Mouse (Mus musculus) midbrain, embryonic 12.5 days (tissue): ENCODE data around the gene Capg. TPM values are rescaled to one million over a fixed set of nuclear protein-coding genes. Genes with fewer than 3 reads are reported as not detected.

Experiments
- ATAC-seq: fragments of 200-750 bp; cut with Nextera tagmentation; 2 replicates; pipeline ENCODE4 v1.8.0; 2017; ENCODE audit warnings: low read depth, moderate TSS enrichment, moderate library complexity; ENCODE audit not compliant: low FRiP score
- H3K27ac ChIP-seq: fragments of 300-500 bp; sonication (generic); replicated peaks from 2 replicates; pipeline ENCODE4 v1.5.1; 2016; ENCODE audit warnings: mild to moderate bottlenecking
- H3K27me3 ChIP-seq: fragments of 300-500 bp; sonication (generic); 2 replicates; pipeline ENCODE4 v1.6.1; 2016; ENCODE audit warnings: mild to moderate bottlenecking
- H3K36me3 ChIP-seq: fragments of 300-500 bp; sonication (generic); 2 replicates; pipeline ENCODE4 v1.6.1; 2016
- H3K4me1 ChIP-seq: fragments of 300-500 bp; sonication (generic); 2 replicates; pipeline ENCODE4 v1.6.1; 2016
- H3K4me2 ChIP-seq: fragments of 300-500 bp; sonication (generic); replicated peaks from 2 replicates; pipeline ENCODE4 v1.6.1; 2016; ENCODE audit warnings: mild to moderate bottlenecking, moderate library complexity
- H3K4me3 ChIP-seq: fragments of 300-500 bp; sonication (generic); 2 replicates; pipeline ENCODE4 v1.5.1; 2016; ENCODE audit warnings: mild to moderate bottlenecking
- H3K9ac ChIP-seq: fragments of 300-500 bp; sonication (generic); replicated peaks from 2 replicates; pipeline ENCODE4 v1.6.1; 2016; ENCODE audit warnings: mild to moderate bottlenecking, moderate library complexity
- H3K9me3 ChIP-seq: fragments of 300-500 bp; sonication (generic); 2 replicates; pipeline ENCODE4 v1.6.1; 2016; ENCODE audit warnings: mild to moderate bottlenecking
- WGBS: fragments of 180-500 bp; shearing (Covaris S2); methylation state at CpG from one replicate; pipeline ENCODE4 v1.1.7; 2016; 5-methylcytosine and 5-hydroxymethylcytosine counted together
- polyA plus RNA-seq: library from polyadenylated mRNA; unstranded; fragments of >200 nt; fragmentation: Nextera tagmentation; extraction: Ambion mirVana; gene quantifications from 2 replicates; pipeline ENCODE4 v1.2.1, GENCODE M21; 2016

Gene Capg
- polyA plus RNA-seq, 1 experiment from 2014 or later, result 5.8 TPM

DNA sequence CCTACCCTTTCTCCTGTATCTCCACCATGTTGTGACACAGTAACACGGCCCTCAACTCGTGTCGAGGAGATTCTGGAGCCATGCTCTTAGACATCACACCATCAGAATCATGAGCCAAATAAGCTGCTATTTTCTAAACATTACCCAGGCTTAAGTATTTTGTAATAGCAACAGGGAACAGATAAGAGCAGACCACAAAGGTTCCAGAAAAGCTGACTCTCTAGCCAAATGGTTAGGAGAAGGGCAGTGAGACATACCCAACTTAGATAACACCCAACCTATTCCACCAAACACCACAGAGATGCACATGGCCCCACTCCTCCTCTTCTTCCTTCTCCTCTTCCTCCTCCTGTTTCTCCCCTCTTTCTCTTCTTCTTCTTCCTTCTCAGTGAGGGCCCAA, 31.9 kb downstream of the Capg start:
- Histone ChIP-seq H3K27me3 (no peaks in the 10 kb centered on the region), H3K4me3 (no peak overlapping the region), H3K9me3 (no peaks in the 10 kb centered on the region), H3K36me3 (peaks cover 16% of the 10 kb centered on the region), H3K9ac (no peak overlapping the region), H3K27ac (no peak overlapping the region), H3K4me2 (no peak overlapping the region), H3K4me1 (no peaks in the 10 kb centered on the region)
- ATAC-seq, result no peak
- 93% methylated on average over 3 of the region's 3 CpGs for WGBS

DNA sequence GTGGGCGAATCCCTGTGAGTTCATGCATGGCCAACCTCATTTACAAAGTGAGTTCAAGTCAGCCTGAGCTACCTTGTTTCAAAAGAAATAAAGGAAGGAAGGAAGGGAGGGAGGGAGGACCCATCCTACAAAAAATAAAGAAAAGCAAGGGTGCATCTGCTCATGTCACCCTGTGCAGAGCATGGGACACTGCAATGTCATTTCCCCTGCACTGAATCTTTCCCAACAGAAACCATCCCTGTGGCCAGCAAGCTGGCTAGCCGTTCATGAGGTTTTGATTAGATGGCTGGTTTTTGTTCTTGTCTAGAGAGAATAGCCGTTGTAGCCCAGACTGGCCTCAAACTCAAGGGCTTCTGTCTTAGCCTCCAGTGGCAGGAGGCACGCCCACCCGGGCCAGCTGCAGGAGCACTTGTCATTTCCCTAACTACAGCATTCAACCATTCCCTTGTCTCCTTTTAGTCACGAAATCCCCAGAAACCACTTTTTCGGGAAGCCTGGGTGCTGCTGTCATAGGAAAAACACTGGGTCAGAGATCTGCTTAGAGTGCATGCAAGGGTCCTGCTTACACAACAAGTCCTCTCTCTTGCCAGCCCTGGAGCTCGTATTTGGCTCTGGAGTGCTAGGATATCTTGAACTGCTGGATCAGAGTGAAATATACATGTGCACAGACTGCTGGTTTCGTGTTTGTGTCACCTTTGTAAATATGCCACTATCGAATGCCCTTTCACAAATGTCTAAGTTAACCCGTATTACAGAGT, 37.6 kb downstream of the Capg start:
- 73% methylated on average over 11 of the region's 11 CpGs for WGBS
- H3K4me2 ChIP-seq, result no peak overlapping the region
- no peak overlapping the region for H3K9ac ChIP-seq
- no peak overlapping the region for H3K4me3 ChIP-seq
- no peaks in the 10 kb centered on the region for H3K9me3 ChIP-seq
- ATAC-seq, result no peak
- H3K4me1 ChIP-seq, result no peaks in the 10 kb centered on the region
- no peaks in the 10 kb centered on the region for H3K27me3 ChIP-seq
- peaks cover 12% of the 10 kb centered on the region for H3K36me3 ChIP-seq
- H3K27ac ChIP-seq, result no peak overlapping the region

- no peak for ATAC-seq
- H3K4me1 ChIP-seq, result no peaks in the 10 kb centered on the region
- H3K36me3 ChIP-seq, result peaks cover 12% of the 10 kb centered on the region; the same call in 1 of the 2 replicates
- H3K4me3 ChIP-seq, result no peak overlapping the region
- no peak overlapping the region for H3K27ac ChIP-seq
- WGBS, result 86% methylated on average over 4 of the region's 4 CpGs
- H3K9ac ChIP-seq, result no peak overlapping the region
- H3K27me3 ChIP-seq, result no peaks in the 10 kb centered on the region
- no peaks in the 10 kb centered on the region for H3K9me3 ChIP-seq
- no peak overlapping the region for H3K4me2 ChIP-seq
Measured at GRCm38 (mm10) chr6:72583211-72583839, 39.1 kb downstream of the Capg start.

DNA sequence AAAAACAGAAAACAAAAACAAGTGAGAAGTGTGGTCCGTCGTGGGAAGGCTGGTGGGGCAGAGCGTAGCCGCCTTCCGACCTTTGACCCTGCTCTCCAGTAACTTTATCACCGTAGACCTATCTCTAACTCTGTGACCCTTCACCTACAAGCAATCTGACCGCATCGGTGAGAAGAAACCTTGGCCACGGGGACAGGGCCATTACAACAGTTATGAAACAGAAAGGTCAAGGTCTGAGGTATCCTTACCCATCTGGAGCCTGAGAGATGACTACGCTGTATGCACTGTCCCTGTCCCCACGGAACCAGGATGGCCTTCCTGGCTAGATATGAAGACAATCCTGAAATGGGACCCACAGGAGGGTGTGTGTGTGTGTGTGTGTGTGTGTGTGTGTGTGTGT, 40.0 kb downstream of the Capg start:
- Histone ChIP-seq H3K27me3 (no peaks in the 10 kb centered on the region), H3K4me1 (no peaks in the 10 kb centered on the region), H3K27ac (no peak overlapping the region), H3K4me3 (no peak overlapping the region), H3K9me3 (no peaks in the 10 kb centered on the region), H3K36me3 (peaks cover 5% of the 10 kb centered on the region; the same call in 1 of the 2 replicates), H3K4me2 (no peak overlapping the region), H3K9ac (no peak overlapping the region)
- 90% methylated on average over 11 of the region's 11 CpGs for WGBS
- no peak for ATAC-seq

- Histone ChIP-seq H3K4me3 (no peak overlapping the region), H3K4me1 (no peaks in the 10 kb centered on the region), H3K27ac (no peak overlapping the region), H3K36me3 (no peaks in the 10 kb centered on the region), H3K9ac (no peak overlapping the region), H3K27me3 (no peaks in the 10 kb centered on the region), H3K9me3 (no peaks in the 10 kb centered on the region), H3K4me2 (no peak overlapping the region)
- WGBS, result 88% methylated on average over 3 of the region's 3 CpGs
- no peak for ATAC-seq
Measured at GRCm38 (mm10) chr6:72586701-72587100, 42.5 kb downstream of the Capg start.

GRCm38 (mm10) chr6:72588307-72588706, 44.1 kb downstream of the Capg start:
- no peaks in the 10 kb centered on the region for H3K9me3 ChIP-seq
- no peaks in the 10 kb centered on the region for H3K27me3 ChIP-seq
- H3K4me3 ChIP-seq, result no peak overlapping the region
- no peak overlapping the region for H3K27ac ChIP-seq
- H3K4me1 ChIP-seq, result no peaks in the 10 kb centered on the region
- no peak overlapping the region for H3K4me2 ChIP-seq
- no peaks in the 10 kb centered on the region for H3K36me3 ChIP-seq
- ATAC-seq, result no peak
- H3K9ac ChIP-seq, result no peak overlapping the region

DNA sequence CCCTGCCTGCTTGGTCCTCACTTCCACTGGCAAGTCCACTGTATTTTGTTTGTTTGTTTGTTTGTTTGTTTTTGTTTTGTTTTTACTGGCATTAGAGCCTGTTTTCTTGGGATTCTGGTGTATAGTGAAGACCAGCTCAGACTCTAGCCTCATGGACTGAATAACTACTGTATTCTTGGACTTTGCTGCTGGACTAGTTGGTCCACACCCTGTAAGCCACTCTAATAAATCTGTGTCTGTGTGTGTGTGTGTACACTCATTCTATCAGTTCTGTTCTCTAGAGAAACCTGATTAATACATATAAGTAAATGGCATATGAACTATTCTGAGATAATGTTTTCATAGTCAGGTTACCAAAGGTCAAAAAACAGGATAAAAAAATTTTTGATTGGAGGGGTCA, 45.9 kb downstream of the Capg start:
- ATAC-seq, result no peak
- Histone ChIP-seq H3K9me3 (no peaks in the 10 kb centered on the region), H3K4me3 (no peak overlapping the region), H3K36me3 (no peaks in the 10 kb centered on the region), H3K27me3 (no peaks in the 10 kb centered on the region), H3K9ac (no peak overlapping the region), H3K4me1 (no peaks in the 10 kb centered on the region), H3K4me2 (no peak overlapping the region), H3K27ac (no peak overlapping the region)

DNA sequence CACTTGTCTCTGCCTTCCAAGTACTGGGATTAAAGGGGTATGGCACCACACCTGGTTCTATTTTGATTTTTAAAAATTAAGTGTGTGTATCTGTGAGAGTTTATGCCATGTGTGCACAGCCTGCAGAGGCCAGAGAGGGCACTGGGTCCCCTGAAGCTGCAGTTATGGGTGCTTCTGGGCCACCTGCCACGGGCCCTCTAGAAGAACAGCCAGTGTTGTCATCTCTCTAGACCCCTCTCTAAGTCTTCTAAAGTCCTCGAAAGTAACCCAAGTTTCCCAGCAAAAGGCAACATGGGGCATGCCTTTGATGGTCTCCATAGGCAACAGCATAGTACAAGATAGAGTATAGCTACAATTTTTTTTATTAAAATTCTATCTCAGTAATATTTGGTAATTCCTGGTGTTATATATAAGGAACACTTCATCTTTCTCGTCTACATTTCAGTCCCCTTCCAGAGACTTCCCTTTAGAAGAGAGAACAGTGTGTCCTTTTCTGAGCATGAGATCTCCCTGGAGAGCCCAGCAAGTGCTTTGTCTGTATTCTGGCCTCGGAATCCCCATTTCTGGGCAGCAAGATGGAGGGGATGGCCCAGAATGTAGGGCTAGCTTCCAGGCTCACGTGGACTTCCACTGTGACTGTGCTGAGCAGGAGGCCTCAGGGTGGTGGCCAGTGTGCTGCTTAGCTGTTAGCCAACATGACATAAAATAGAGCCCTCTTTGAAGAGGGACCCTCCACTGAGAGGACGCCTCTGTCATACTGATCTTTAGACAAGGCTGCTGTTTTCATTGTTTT, 49.0 kb downstream of the Capg start:
- no peaks in the 10 kb centered on the region for H3K36me3 ChIP-seq
- no peak overlapping the region for H3K4me3 ChIP-seq
- no peak overlapping the region for H3K4me2 ChIP-seq
- H3K4me1 ChIP-seq, result peaks cover 11% of the 10 kb centered on the region
- H3K9ac ChIP-seq, result no peak overlapping the region
- H3K9me3 ChIP-seq, result no peaks in the 10 kb centered on the region
- no peaks in the 10 kb centered on the region for H3K27me3 ChIP-seq
- H3K27ac ChIP-seq, result no peak overlapping the region
- WGBS, result 87% methylated on average over 6 of the region's 6 CpGs
- no peak for ATAC-seq

- no peak for ATAC-seq
- H3K4me2 ChIP-seq, result no peak overlapping the region
- H3K9me3 ChIP-seq, result no peaks in the 10 kb centered on the region
- no peaks in the 10 kb centered on the region for H3K27me3 ChIP-seq
- H3K4me3 ChIP-seq, result no peak overlapping the region
- H3K27ac ChIP-seq, result no peak overlapping the region
- no peak overlapping the region for H3K9ac ChIP-seq
- no peaks in the 10 kb centered on the region for H3K36me3 ChIP-seq
- 77% methylated on average over 5 of the region's 5 CpGs for WGBS
- peaks cover 16% of the 10 kb centered on the region for H3K4me1 ChIP-seq
Measured at GRCm38 (mm10) chr6:72593914-72594313, 49.7 kb downstream of the Capg start.

DNA sequence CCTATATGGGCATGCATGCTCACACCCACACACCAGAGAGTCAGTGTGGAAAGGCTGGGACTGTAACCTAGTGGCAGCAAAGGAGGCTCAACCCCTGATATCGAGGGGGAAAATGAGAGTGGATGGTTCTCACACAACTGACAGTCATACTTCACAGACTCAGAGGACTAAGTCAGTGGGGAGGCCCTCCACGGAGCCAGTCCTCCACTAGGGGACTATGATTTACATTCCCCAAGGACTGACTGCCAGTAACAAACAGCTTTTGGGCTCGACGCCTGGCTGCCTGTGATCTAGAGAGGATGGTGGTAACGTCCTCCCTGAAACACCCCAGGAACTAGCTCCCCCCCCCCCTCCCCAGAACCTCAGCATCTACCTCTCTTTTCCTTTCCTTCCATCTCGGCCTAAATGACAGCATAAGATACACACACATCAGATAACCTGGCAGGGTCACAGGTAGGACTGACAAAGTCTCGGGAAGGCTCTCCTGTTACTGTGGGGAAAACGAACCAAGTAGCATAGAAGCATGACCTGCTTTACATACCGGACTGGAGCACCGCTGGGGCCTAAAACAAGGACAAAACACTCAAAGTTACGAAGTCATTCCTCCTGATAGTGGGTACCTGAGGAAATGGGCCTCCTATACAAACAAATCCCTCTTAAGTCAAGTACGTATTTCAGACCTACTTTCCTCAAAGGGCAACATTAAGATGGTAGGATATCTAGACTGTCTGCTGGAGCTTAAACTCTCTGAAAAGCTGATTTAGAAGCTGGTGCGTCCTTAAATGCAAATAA, 53.1 kb downstream of the Capg start:
- no peaks in the 10 kb centered on the region for H3K9me3 ChIP-seq
- no peak for ATAC-seq
- peak overlapping the region; percentile 67 for H3K9ac ChIP-seq
- H3K27ac ChIP-seq, result no peak overlapping the region
- no peaks in the 10 kb centered on the region for H3K27me3 ChIP-seq
- 53% methylated on average over 13 of the region's 13 CpGs for WGBS
- peak overlapping the region; percentile 86 for H3K4me2 ChIP-seq
- peaks cover 17% of the 10 kb centered on the region for H3K4me1 ChIP-seq
- H3K4me3 ChIP-seq, result peak overlapping the region; percentile 64
- H3K36me3 ChIP-seq, result no peaks in the 10 kb centered on the region

- Histone ChIP-seq H3K4me3 (peak within 1 kb of the TSS; percentile 64), H3K36me3 (no peaks in the 10 kb centered on the region), H3K9me3 (no peaks in the 10 kb centered on the region), H3K9ac (peak within 1 kb of the TSS; percentile 67), H3K27me3 (no peaks in the 10 kb centered on the region), H3K27ac (no peak within 1 kb of the TSS), H3K4me1 (peaks cover 17% of the 10 kb centered on the region), H3K4me2 (peak within 1 kb of the TSS; percentile 86)
- WGBS, result 1% methylated on average over 38 of the region's 38 CpGs
- ATAC-seq, result peak; percentile 92
Measured at GRCm38 (mm10) chr6:72597956-72598753, 54.0 kb downstream of the Capg start, which contains the start of the genes Elmod3 and Retsat. Gene Elmod3, minus strand, starts transcription at chr6:72598413. Gene Retsat, plus strand, starts transcription at chr6:72598475.
